Mouse (Mus musculus): Measurements from ENCODE around the gene Mbd3. TPM values are rescaled to one million over a fixed set of nuclear protein-coding genes. Genes with fewer than 3 reads are reported as not detected.
A peak's percentile ranks its signal among the peaks of the same experiment; 100 is the strongest.

Mbd3 gene
- total and polyA plus RNA-seq, 2 experiments = 21.1 to 73.5 TPM

- H3K4me3 ChIP-seq (ENCODE audit: insufficient read depth, low read depth, low read length) = no peak overlapping the region
- no peak overlapping the region for H3K27ac ChIP-seq (replicated peaks; ENCODE audit: insufficient read depth, low read depth, low read length)
- no peaks in the 10 kb centered on the region for H3K36me3 ChIP-seq (ENCODE audit: control insufficient read depth, insufficient read depth, low read length)
- TF ChIP-seq CTCF (IDR thresholded peaks at IDR 0.05; ENCODE audit: low read depth, low read length) = no peak
- no peak for TF ChIP-seq POLR2A (IDR thresholded peaks at IDR 0.05; ENCODE audit: extremely low read depth, insufficient read depth, low read length)
- H3K4me1 ChIP-seq (ENCODE audit: control insufficient read depth, insufficient read depth, low read length) = peaks cover 10% of the 10 kb centered on the region; the same call in 1 of the 2 replicates
- H3K79me2 ChIP-seq (ENCODE audit: control insufficient read depth, insufficient read depth, low read length) = no peaks in the 10 kb centered on the region
- H3K9ac ChIP-seq (ENCODE audit: low read depth, low read length) = no peak overlapping the region
- 80% methylated on average over 2 of the region's 2 CpGs for WGBS
- no peaks in the 10 kb centered on the region for H3K27me3 ChIP-seq (ENCODE audit: control insufficient read depth, insufficient read depth, low read length)
- no peak for DNase-seq (ENCODE audit: extremely low read depth, low read depth, low spot score)
Observed at GRCm38 (mm10) chr10:80442989-80443388, 43.6 kb upstream of the Mbd3 start.

GRCm38 (mm10) chr10:80441598-80441997 lies 42.2 kb upstream of the Mbd3 start:
- DNase-seq (ENCODE audit: extremely low read depth, low read depth, low spot score) = peak; percentile 83
- H3K36me3 ChIP-seq (ENCODE audit: control insufficient read depth, insufficient read depth, low read length) = no peaks in the 10 kb centered on the region
- peak; percentile 48 for TF ChIP-seq CTCF (IDR thresholded peaks at IDR 0.05; ENCODE audit: low read depth, low read length)
- no peak for TF ChIP-seq POLR2A (IDR thresholded peaks at IDR 0.05; ENCODE audit: extremely low read depth, insufficient read depth, low read length)
- no peaks in the 10 kb centered on the region for H3K27me3 ChIP-seq (ENCODE audit: control insufficient read depth, insufficient read depth, low read length)
- H3K27ac ChIP-seq (replicated peaks; ENCODE audit: insufficient read depth, low read depth, low read length) = peak overlapping the region; percentile 74
- no peak overlapping the region; the same call in 1 of the 2 replicates for H3K9ac ChIP-seq (ENCODE audit: low read depth, low read length)
- peaks cover 13% of the 10 kb centered on the region for H3K4me1 ChIP-seq (ENCODE audit: control insufficient read depth, insufficient read depth, low read length)
- H3K79me2 ChIP-seq (ENCODE audit: control insufficient read depth, insufficient read depth, low read length) = no peaks in the 10 kb centered on the region
- H3K4me3 ChIP-seq (ENCODE audit: insufficient read depth, low read depth, low read length) = no peak overlapping the region
- 47% methylated on average over 8 of the region's 8 CpGs for WGBS

GRCm38 (mm10) chr10:80440031-80440430 lies 40.7 kb upstream of the Mbd3 start:
- H3K9ac ChIP-seq (ENCODE audit: low read depth, low read length) = no peak overlapping the region
- H3K4me3 ChIP-seq (ENCODE audit: insufficient read depth, low read depth, low read length) = no peak overlapping the region
- H3K4me1 ChIP-seq (ENCODE audit: control insufficient read depth, insufficient read depth, low read length) = peaks cover 13% of the 10 kb centered on the region
- no peak overlapping the region for H3K27ac ChIP-seq (replicated peaks; ENCODE audit: insufficient read depth, low read depth, low read length)
- DNase-seq (ENCODE audit: extremely low read depth, low read depth, low spot score) = no peak
- H3K79me2 ChIP-seq (ENCODE audit: control insufficient read depth, insufficient read depth, low read length) = no peaks in the 10 kb centered on the region
- H3K36me3 ChIP-seq (ENCODE audit: control insufficient read depth, insufficient read depth, low read length) = no peaks in the 10 kb centered on the region
- TF ChIP-seq CTCF (IDR thresholded peaks at IDR 0.05; ENCODE audit: low read depth, low read length) (no peak), POLR2A (IDR thresholded peaks at IDR 0.05; ENCODE audit: extremely low read depth, insufficient read depth, low read length) (no peak)
- no peaks in the 10 kb centered on the region for H3K27me3 ChIP-seq (ENCODE audit: control insufficient read depth, insufficient read depth, low read length)

GRCm38 (mm10) chr10:80437973-80438372 lies 38.6 kb upstream of the Mbd3 start:
- Histone ChIP-seq H3K79me2 (ENCODE audit: control insufficient read depth, insufficient read depth, low read length) (peaks cover 4% of the 10 kb centered on the region; the same call in 1 of the 2 replicates), H3K27ac (replicated peaks; ENCODE audit: insufficient read depth, low read depth, low read length) (peak overlapping the region; percentile 67), H3K36me3 (ENCODE audit: control insufficient read depth, insufficient read depth, low read length) (no peaks in the 10 kb centered on the region), H3K9ac (ENCODE audit: low read depth, low read length) (peak overlapping the region; percentile 24; the same call in 1 of the 2 replicates), H3K27me3 (ENCODE audit: control insufficient read depth, insufficient read depth, low read length) (no peaks in the 10 kb centered on the region), H3K4me1 (ENCODE audit: control insufficient read depth, insufficient read depth, low read length) (peaks cover 17% of the 10 kb centered on the region), H3K4me3 (ENCODE audit: insufficient read depth, low read depth, low read length) (no peak overlapping the region)
- no peak for TF ChIP-seq POLR2A (IDR thresholded peaks at IDR 0.05; ENCODE audit: extremely low read depth, insufficient read depth, low read length)
- TF ChIP-seq CTCF (IDR thresholded peaks at IDR 0.05; ENCODE audit: low read depth, low read length) = no peak
- WGBS = 20% methylated on average over 4 of the region's 4 CpGs
- DNase-seq (ENCODE audit: extremely low read depth, low read depth, low spot score) = peak; percentile 76

GRCm38 (mm10) chr10:80436276-80436675 lies 36.9 kb upstream of the Mbd3 start:
- Histone ChIP-seq H3K36me3 (ENCODE audit: control insufficient read depth, insufficient read depth, low read length) (no peaks in the 10 kb centered on the region), H3K79me2 (ENCODE audit: control insufficient read depth, insufficient read depth, low read length) (peaks cover 9% of the 10 kb centered on the region; the same call in 1 of the 2 replicates), H3K27ac (replicated peaks; ENCODE audit: insufficient read depth, low read depth, low read length) (peak overlapping the region; percentile 72), H3K9ac (ENCODE audit: low read depth, low read length) (no peak overlapping the region), H3K27me3 (ENCODE audit: control insufficient read depth, insufficient read depth, low read length) (no peaks in the 10 kb centered on the region), H3K4me1 (ENCODE audit: control insufficient read depth, insufficient read depth, low read length) (peaks cover 17% of the 10 kb centered on the region), H3K4me3 (ENCODE audit: insufficient read depth, low read depth, low read length) (no peak overlapping the region)
- TF ChIP-seq POLR2A (IDR thresholded peaks at IDR 0.05; ENCODE audit: extremely low read depth, insufficient read depth, low read length) (no peak), CTCF (IDR thresholded peaks at IDR 0.05; ENCODE audit: low read depth, low read length) (no peak)
- DNase-seq (ENCODE audit: extremely low read depth, low read depth, low spot score) = peak; percentile 82
- 16% methylated on average over 9 of the region's 9 CpGs for WGBS

- Histone ChIP-seq H3K79me2 (ENCODE audit: control insufficient read depth, insufficient read depth, low read length) (peaks cover 9% of the 10 kb centered on the region; the same call in 1 of the 2 replicates), H3K9ac (ENCODE audit: low read depth, low read length) (no peak overlapping the region), H3K4me1 (ENCODE audit: control insufficient read depth, insufficient read depth, low read length) (peaks cover 17% of the 10 kb centered on the region), H3K36me3 (ENCODE audit: control insufficient read depth, insufficient read depth, low read length) (no peaks in the 10 kb centered on the region), H3K4me3 (ENCODE audit: insufficient read depth, low read depth, low read length) (no peak overlapping the region), H3K27ac (replicated peaks; ENCODE audit: insufficient read depth, low read depth, low read length) (peak overlapping the region; percentile 51), H3K27me3 (ENCODE audit: control insufficient read depth, insufficient read depth, low read length) (no peaks in the 10 kb centered on the region)
- no peak for TF ChIP-seq CTCF (IDR thresholded peaks at IDR 0.05; ENCODE audit: low read depth, low read length)
- no peak for TF ChIP-seq POLR2A (IDR thresholded peaks at IDR 0.05; ENCODE audit: extremely low read depth, insufficient read depth, low read length)
- no peak for DNase-seq (ENCODE audit: extremely low read depth, low read depth, low spot score)
- WGBS = 49% methylated on average over 7 of the region's 7 CpGs
Observed at GRCm38 (mm10) chr10:80435764-80436163, 36.4 kb upstream of the Mbd3 start.

Measured in liver, adult 2 months (tissue).